Mouse (Mus musculus) bone marrow, adult 2 months (tissue): ENCODE data around the gene Rnf5.

Experiments used
- CTCF ChIP-seq: fragments of 200-500 bp; IDR thresholded peaks from 2 replicates; pipeline ENCODE4 v1.5.1; 2011; ENCODE audit warnings: low read length, control low read depth; ENCODE audit not compliant: control insufficient read depth, insufficient read depth
- POLR2A ChIP-seq: fragments of 200-500 bp; IDR thresholded peaks from 2 replicates; pipeline ENCODE4 v1.6.1; 2011; ENCODE audit warnings: low read depth, mild to moderate bottlenecking, control low read depth, low read length, borderline replicate concordance; ENCODE audit not compliant: control insufficient read depth

DNA sequence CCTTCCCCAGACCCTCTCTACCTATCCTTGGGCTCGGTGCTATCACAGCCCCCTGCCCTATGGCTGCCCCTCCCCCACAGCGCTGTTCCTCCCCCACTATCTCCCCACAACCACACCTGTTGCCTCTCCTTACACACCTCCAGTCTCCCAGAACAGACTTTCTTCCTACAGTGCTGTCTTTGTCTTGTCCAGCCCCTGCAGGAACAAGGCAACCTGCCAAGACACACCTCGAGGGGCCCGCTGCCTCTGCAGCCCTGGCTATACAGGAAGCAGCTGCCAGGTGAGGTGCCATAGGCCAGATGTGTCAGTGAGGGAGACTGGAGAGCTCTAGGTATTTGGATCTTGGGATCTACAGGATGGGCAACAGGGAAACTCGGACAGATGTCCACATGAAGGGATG is 26.9 kb downstream of the Rnf5 start:
- no peak for TF ChIP-seq CTCF
- TF ChIP-seq POLR2A: no peak
